Mouse (Mus musculus) olfactory bulb, adult 2 months (tissue): ENCODE measurements around the gene D330020A13Rik. TPM values are rescaled to one million over a fixed set of nuclear protein-coding genes. Genes with fewer than 3 reads are reported as not detected.

Experiments
- H3K27ac ChIP-seq: fragments of 200-500 bp; 2 replicates; pipeline ENCODE4 v1.5.1; 2012; ENCODE audit warnings: low read depth, low read length; ENCODE audit not compliant: insufficient read depth
- H3K4me1 ChIP-seq: fragments of 200-500 bp; 2 replicates; pipeline ENCODE4 v1.6.1; 2012; ENCODE audit warnings: low read length; ENCODE audit not compliant: control insufficient read depth, insufficient read depth
- H3K4me3 ChIP-seq: fragments of 200-500 bp; 2 replicates; pipeline ENCODE4 v1.5.1; 2012; ENCODE audit warnings: mild to moderate bottlenecking, low read depth, low read length, moderate library complexity; ENCODE audit not compliant: insufficient read depth
- CTCF ChIP-seq: fragments of 200-500 bp; IDR thresholded peaks from 2 replicates; pipeline ENCODE4 v1.5.1; 2012; ENCODE audit warnings: low read depth, mild to moderate bottlenecking, low read length, moderate library complexity; ENCODE audit not compliant: insufficient read depth
- POLR2A ChIP-seq: fragments of 200-500 bp; IDR thresholded peaks from 2 replicates; pipeline ENCODE4 v1.6.1; 2012; ENCODE audit warnings: mild to moderate bottlenecking, low read depth, low read length, moderate library complexity; ENCODE audit not compliant: insufficient read depth
- WGBS: fragments of 180-500 bp; shearing (Covaris S2); methylation state at CpG from one replicate; pipeline ENCODE4 v1.1.7; 2018; 5-methylcytosine and 5-hydroxymethylcytosine counted together
- polyA plus RNA-seq: library from polyadenylated mRNA; stranded (reverse); fragments of >200 nt; gene quantifications from 2 replicates; pipeline ENCODE4 v1.2.4, GENCODE M21; 2012; ENCODE audit warnings: low replicate concordance; ENCODE audit not compliant: missing spikeins, insufficient read depth, insufficient read length

D330020A13Rik gene
- polyA plus RNA-seq, 1 experiment = not detected

DNA sequence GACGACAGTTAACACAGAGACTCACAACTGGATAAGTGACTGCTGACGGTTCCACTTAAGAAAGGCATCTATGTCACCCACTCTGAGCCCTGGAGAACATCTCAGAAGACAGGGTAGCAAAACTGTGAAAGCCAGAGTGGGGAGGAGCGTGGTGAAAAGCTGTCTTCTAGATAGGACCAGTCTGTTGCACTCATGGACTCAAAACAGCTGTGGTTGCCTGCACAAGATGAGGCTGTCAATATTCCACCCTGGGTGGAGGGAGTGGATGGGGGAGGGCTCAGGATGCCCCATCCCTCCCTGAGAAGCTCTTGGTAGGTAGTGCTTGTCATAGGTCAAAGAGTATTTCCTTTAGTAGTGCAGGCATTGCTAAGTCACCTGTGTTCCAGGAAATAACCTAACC lies 15.6 kb downstream of the D330020A13Rik start:
- 62% methylated on average over 3 of the region's 3 CpGs for WGBS

DNA sequence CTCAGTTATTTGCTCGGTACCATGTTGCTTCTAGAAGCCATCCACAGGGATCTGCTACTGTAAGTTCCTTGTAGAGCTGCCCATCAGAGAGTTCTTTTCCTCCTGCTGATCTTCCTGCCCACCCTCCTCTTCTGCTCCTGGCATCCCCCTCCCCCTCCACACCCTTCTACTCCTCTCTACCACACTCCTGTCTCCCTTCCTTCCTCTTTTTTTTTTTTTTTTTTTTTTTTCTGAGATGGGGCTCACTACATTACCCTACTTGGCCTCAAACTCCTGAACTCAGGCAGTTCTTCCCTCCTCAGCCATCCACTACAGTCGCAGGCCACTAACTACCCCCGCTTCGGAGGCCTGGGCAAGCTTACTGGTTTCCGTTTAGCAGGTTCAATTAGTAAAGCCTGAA lies 18.3 kb downstream of the D330020A13Rik start:
- TF ChIP-seq POLR2A = no peak
- TF ChIP-seq CTCF = no peak
- Histone ChIP-seq H3K27ac (no peak overlapping the region), H3K4me1 (peaks cover 3% of the 10 kb centered on the region; the same call in 1 of the 2 replicates), H3K4me3 (no peak overlapping the region)
- WGBS = 87% methylated on average over 5 of the region's 5 CpGs

More for the DNA sequence above, 15.6 kb downstream of the D330020A13Rik start:
- H3K4me1 ChIP-seq = peaks cover 3% of the 10 kb centered on the region; the same call in 1 of the 2 replicates
- no peak for TF ChIP-seq POLR2A
- TF ChIP-seq CTCF = no peak
- no peak overlapping the region for H3K4me3 ChIP-seq
- H3K27ac ChIP-seq = no peak overlapping the region

DNA sequence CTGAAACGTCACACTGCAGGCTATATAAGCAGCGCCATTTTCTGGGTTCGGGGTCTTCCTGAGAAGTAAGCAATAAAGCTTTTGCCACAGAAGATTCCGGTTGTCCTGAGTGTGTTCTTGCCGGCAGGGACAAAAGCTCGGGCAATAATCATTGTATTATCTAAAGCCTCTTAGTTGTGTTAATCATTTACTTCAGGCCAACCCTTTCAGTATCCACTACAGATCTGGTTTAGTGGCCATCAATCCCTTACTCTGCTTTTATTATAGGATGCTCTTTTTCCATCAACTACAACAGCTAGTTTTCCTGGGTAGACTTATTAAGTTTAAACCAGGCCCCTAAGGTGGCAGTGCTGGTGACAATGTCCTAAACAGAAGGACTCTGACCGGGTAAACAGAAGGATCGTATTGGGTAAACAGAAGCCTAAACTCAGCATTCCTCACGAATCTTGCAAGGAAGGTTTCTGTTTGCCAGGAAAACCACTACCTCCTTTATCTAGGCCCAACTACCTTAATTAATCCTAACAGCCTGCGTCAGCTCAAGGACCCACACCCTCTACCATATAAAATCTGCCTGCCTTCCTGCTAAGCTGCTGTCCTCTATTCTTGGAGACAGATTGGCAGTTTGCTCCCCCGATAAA lies 24.3 kb downstream of the D330020A13Rik start:
- no peak for TF ChIP-seq CTCF
- no peak for TF ChIP-seq POLR2A
- WGBS = 92% methylated on average over 11 of the region's 11 CpGs
- H3K4me3 ChIP-seq = no peak overlapping the region
- no peaks in the 10 kb centered on the region for H3K4me1 ChIP-seq
- no peak overlapping the region for H3K27ac ChIP-seq

DNA sequence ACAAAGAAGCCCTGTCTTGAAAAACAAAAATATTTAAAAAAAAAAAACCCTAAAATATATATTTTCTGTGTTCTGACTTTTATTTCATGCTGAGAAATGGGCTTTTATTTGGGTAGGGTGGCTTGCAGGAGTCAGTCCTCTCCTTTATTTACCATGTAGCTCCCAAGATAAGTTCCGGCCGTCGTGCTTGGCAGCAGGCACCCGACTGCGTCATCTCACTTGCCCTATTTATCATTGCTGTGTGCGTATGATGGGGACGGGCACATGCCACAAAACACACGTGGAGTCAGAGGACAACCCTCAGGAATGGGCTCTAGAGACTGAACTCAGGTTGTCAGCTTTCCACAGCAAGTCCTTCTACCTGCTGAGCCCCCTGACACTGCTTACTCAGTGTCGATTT lies 25.0 kb downstream of the D330020A13Rik start:
- H3K27ac ChIP-seq = no peak overlapping the region

DNA sequence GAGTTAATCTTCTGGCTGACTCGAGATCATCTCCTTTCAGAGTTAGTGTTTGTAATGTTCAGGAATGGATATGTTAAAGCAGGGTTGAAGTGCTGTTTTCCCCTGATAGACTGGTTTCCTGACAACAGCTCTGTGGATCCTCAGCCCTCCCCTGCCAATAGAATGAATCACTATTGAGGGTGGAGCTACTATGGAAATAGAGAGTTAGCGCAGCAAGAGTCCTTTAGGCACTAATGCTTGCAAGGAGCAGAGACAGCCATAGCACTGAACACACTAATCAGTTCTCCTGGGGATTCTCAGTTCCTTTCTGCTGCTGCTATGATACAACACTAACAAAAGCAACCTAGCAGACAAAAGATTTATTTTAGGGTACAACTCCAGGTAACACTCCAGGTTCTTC lies 26.2 kb downstream of the D330020A13Rik start:
- 63% methylated on average over 2 of the region's 2 CpGs for WGBS
- no peaks in the 10 kb centered on the region for H3K4me1 ChIP-seq
- no peak overlapping the region for H3K4me3 ChIP-seq
- H3K27ac ChIP-seq = no peak overlapping the region
- TF ChIP-seq POLR2A (no peak), CTCF (no peak)

More for the DNA sequence above, 25.0 kb downstream of the D330020A13Rik start:
- WGBS = 92% methylated on average over 9 of the region's 9 CpGs
- no peak overlapping the region for H3K4me3 ChIP-seq
- no peaks in the 10 kb centered on the region for H3K4me1 ChIP-seq
- TF ChIP-seq POLR2A (no peak), CTCF (no peak)

DNA sequence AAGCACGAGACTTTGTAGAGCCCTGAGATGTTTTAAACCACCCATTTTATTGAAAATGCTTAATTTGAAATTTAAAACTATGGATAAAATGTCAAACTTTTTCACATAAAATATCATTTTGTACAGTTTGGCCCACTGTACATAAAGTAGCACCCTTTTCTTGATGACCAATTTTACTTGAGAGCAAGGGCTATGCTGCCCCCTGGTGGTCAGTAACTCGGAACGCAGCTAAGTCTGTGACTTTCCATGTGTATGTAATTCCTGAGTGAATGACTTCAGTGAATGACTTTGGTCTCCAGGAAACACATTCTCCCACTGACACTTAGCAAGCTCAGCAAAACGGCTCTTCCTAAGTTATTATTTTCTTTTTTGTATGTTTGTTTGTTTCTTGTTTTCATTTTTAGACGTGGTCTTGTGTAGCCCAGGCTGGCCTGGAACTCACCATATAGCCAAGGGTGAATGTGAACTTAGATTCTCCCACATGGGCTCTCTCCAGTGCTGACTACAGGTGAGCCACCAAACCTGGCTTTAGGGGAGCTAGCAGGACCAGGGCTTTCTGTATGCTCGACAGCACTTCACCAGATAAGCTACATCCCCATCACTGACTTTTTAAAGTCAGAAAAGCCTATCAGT lies 30.2 kb downstream of the D330020A13Rik start:
- 32% methylated on average over 6 of the region's 6 CpGs for WGBS
- H3K27ac ChIP-seq = no peak overlapping the region
- TF ChIP-seq CTCF = no peak
- no peak for TF ChIP-seq POLR2A
- H3K4me1 ChIP-seq = no peaks in the 10 kb centered on the region
- no peak overlapping the region for H3K4me3 ChIP-seq

DNA sequence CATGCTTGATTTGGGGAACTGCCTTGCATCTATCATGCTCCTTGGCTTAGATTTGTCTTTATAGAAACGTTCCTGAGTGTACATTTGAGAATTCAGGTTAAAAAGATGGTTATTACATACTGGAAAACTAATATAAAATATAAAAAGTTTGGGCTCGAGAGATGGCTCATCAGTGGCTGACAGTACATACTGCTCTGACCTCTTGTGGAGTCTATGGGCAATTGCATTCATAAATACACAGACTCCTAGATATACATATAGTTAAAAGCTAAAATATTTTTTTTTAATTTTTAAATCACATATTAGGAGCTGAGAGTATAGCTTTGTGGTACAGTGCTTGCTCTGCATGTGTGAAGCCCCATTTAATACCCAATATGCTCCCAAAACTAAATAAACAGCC lies 38.2 kb downstream of the D330020A13Rik start:
- 70% methylated on average over 2 of the region's 2 CpGs for whole genome bisulfite sequencing
- TF ChIP-seq POLR2A (no peak), CTCF (no peak)
- H3K27ac ChIP-seq = no peak overlapping the region
- no peaks in the 10 kb centered on the region for H3K4me1 ChIP-seq
- H3K4me3 ChIP-seq = no peak overlapping the region

DNA sequence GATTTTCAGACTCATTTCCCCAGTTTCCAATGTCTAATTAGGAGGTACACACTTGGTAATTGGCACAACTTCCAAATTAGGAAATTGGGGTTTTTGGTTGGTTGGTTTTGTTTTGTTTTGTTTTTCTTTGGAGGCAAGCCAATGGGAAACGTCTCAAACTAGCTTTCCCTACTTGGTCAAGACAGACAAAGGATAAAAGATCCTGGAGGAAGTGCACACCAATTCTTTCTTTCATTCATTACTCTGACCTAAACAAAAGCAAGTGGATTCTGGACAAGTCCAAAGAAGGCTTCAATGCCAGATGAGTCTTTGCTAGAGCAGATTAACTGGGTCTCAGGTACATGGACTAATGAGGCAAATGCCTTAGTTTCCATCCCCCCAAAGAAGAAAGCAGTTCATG lies 49.8 kb downstream of the D330020A13Rik start:
- TF ChIP-seq CTCF = no peak
- no peak for TF ChIP-seq POLR2A
- no peak overlapping the region for H3K4me3 ChIP-seq
- no peak overlapping the region for H3K27ac ChIP-seq
- H3K4me1 ChIP-seq = no peaks in the 10 kb centered on the region
- WGBS = 5% methylated on average over 1 of the region's 1 CpGs

Other genes starting within 250 kb of the D330020A13Rik start
- not detected in 2 replicates for gene Ninj2, start 201.0 kb upstream of the D330020A13Rik start, polyA plus RNA-seq
- not detected in 2 replicates for gene B4galnt3, start 195 bp downstream of the D330020A13Rik start, polyA plus RNA-seq
- 69.1 TPM in 1 of 2 replicates, not detected in the other for gene Kdm5a, start 69.8 kb downstream of the D330020A13Rik start, polyA plus RNA-seq
- gene Ccdc77, start 70.0 kb downstream of the D330020A13Rik start, polyA plus RNA-seq = not detected in 2 replicates
- gene Il17ra, start 168.9 kb downstream of the D330020A13Rik start, polyA plus RNA-seq = 39.1 TPM in 1 of 2 replicates, not detected in the other
- not detected in 2 replicates for gene Tmem121b, start 199.4 kb downstream of the D330020A13Rik start, polyA plus RNA-seq
- not detected in 2 replicates for gene Hdhd5, start 237.0 kb downstream of the D330020A13Rik start, polyA plus RNA-seq